Mouse (Mus musculus): ENCODE data around the gene Wdr27. TPM values are rescaled to one million over a fixed set of nuclear protein-coding genes. Genes with fewer than 3 reads are reported as not detected.

The Wdr27 gene
- polyA plus RNA-seq, 1 experiment from 2014 or later: 1.3 TPM

GRCm38 (mm10) chr17:14815304-14815703 is 127.7 kb downstream of the Wdr27 start:
- Histone ChIP-seq H3K4me3 (replicated peaks) (no peak overlapping the region), H3K4me2 (no peak overlapping the region), H3K27me3 (no peaks in the 10 kb centered on the region), H3K9me3 (replicated peaks) (no peaks in the 10 kb centered on the region), H3K4me1 (replicated peaks) (no peaks in the 10 kb centered on the region), H3K9ac (no peak overlapping the region), H3K27ac (no peak overlapping the region), H3K36me3 (no peaks in the 10 kb centered on the region)
- ATAC-seq (ENCODE audit: low read depth) (no peak), DNase-seq (no peak)
- WGBS (ENCODE audit: insufficient replicate concordance): 39% methylated on average over 5 of the region's 5 CpGs

- Histone ChIP-seq H3K36me3 (no peaks in the 10 kb centered on the region), H3K27me3 (no peaks in the 10 kb centered on the region), H3K4me2 (no peak overlapping the region), H3K27ac (no peak overlapping the region), H3K4me3 (replicated peaks) (no peak overlapping the region), H3K9me3 (replicated peaks) (no peaks in the 10 kb centered on the region), H3K4me1 (replicated peaks) (no peaks in the 10 kb centered on the region), H3K9ac (no peak overlapping the region)
- no peak for DNase-seq
- no peak for ATAC-seq (ENCODE audit: low read depth)
- WGBS (ENCODE audit: insufficient replicate concordance): 69% methylated on average over 6 of the region's 6 CpGs
These were observed 130.3 kb downstream of the Wdr27 start for GRCm38 (mm10) chr17:14812631-14813030.

GRCm38 (mm10) chr17:14812033-14812432 is 130.9 kb downstream of the Wdr27 start:
- no peak for DNase-seq
- H3K27me3 ChIP-seq: no peaks in the 10 kb centered on the region

GRCm38 (mm10) chr17:14806808-14807207 is 136.2 kb downstream of the Wdr27 start:
- H3K4me1 ChIP-seq (replicated peaks): no peaks in the 10 kb centered on the region
- H3K27ac ChIP-seq: no peak overlapping the region
- no peaks in the 10 kb centered on the region for H3K27me3 ChIP-seq
- no peak overlapping the region for H3K4me2 ChIP-seq
- ATAC-seq (ENCODE audit: low read depth): no peak
- DNase-seq: no peak
- no peak overlapping the region for H3K9ac ChIP-seq
- no peaks in the 10 kb centered on the region for H3K9me3 ChIP-seq (replicated peaks)
- H3K4me3 ChIP-seq (replicated peaks): no peak overlapping the region
- H3K36me3 ChIP-seq: no peaks in the 10 kb centered on the region
- WGBS (ENCODE audit: insufficient replicate concordance): 71% methylated on average over 7 of the region's 7 CpGs

More at GRCm38 (mm10) chr17:14812033-14812432, 130.9 kb downstream of the Wdr27 start:
- Histone ChIP-seq H3K36me3 (no peaks in the 10 kb centered on the region), H3K4me1 (replicated peaks) (no peaks in the 10 kb centered on the region), H3K27ac (no peak overlapping the region), H3K9me3 (replicated peaks) (no peaks in the 10 kb centered on the region), H3K4me3 (replicated peaks) (no peak overlapping the region), H3K9ac (no peak overlapping the region), H3K4me2 (no peak overlapping the region)
- 73% methylated on average over 8 of the region's 8 CpGs for WGBS (ENCODE audit: insufficient replicate concordance)
- ATAC-seq (ENCODE audit: low read depth): no peak

GRCm38 (mm10) chr17:14799243-14799642 is 143.7 kb downstream of the Wdr27 start:
- H3K27me3 ChIP-seq: no peaks in the 10 kb centered on the region

GRCm38 (mm10) chr17:14795074-14795473 is 147.9 kb downstream of the Wdr27 start:
- Histone ChIP-seq H3K36me3 (no peaks in the 10 kb centered on the region), H3K4me1 (replicated peaks) (no peaks in the 10 kb centered on the region), H3K4me2 (no peak overlapping the region), H3K9me3 (replicated peaks) (no peaks in the 10 kb centered on the region), H3K27me3 (no peaks in the 10 kb centered on the region), H3K27ac (no peak overlapping the region), H3K4me3 (replicated peaks) (no peak overlapping the region), H3K9ac (no peak overlapping the region)
- ATAC-seq (ENCODE audit: low read depth): no peak
- no peak for DNase-seq
- 75% methylated on average over 4 of the region's 4 CpGs for WGBS (ENCODE audit: insufficient replicate concordance)

More at GRCm38 (mm10) chr17:14799243-14799642, 143.7 kb downstream of the Wdr27 start:
- Histone ChIP-seq H3K9me3 (replicated peaks) (no peaks in the 10 kb centered on the region), H3K27ac (no peak overlapping the region), H3K36me3 (no peaks in the 10 kb centered on the region), H3K9ac (no peak overlapping the region), H3K4me3 (replicated peaks) (no peak overlapping the region), H3K4me2 (no peak overlapping the region), H3K4me1 (replicated peaks) (no peaks in the 10 kb centered on the region)
- DNase-seq (no peak), ATAC-seq (ENCODE audit: low read depth) (no peak)
- WGBS (ENCODE audit: insufficient replicate concordance): 61% methylated on average over 4 of the region's 4 CpGs

GRCm38 (mm10) chr17:14779356-14779755 is 163.6 kb downstream of the Wdr27 start:
- Histone ChIP-seq H3K4me3 (replicated peaks) (no peak overlapping the region), H3K9me3 (replicated peaks) (no peaks in the 10 kb centered on the region), H3K4me1 (replicated peaks) (no peaks in the 10 kb centered on the region), H3K9ac (no peak overlapping the region), H3K36me3 (no peaks in the 10 kb centered on the region), H3K27ac (no peak overlapping the region), H3K4me2 (no peak overlapping the region), H3K27me3 (no peaks in the 10 kb centered on the region)
- 70% methylated on average over 5 of the region's 5 CpGs for WGBS (ENCODE audit: insufficient replicate concordance)
- DNase-seq (no peak), ATAC-seq (ENCODE audit: low read depth) (no peak)

- 47% methylated on average over 4 of the region's 4 CpGs for WGBS (ENCODE audit: insufficient replicate concordance)
- no peak overlapping the region for H3K9ac ChIP-seq
- ATAC-seq (ENCODE audit: low read depth): no peak
These were observed 171.6 kb downstream of the Wdr27 start for GRCm38 (mm10) chr17:14771339-14771738.

GRCm38 (mm10) chr17:14770377-14770776 is 172.6 kb downstream of the Wdr27 start:
- H3K4me2 ChIP-seq: no peak overlapping the region
- H3K9me3 ChIP-seq (replicated peaks): no peaks in the 10 kb centered on the region
- no peak for ATAC-seq (ENCODE audit: low read depth)
- no peaks in the 10 kb centered on the region for H3K36me3 ChIP-seq
- H3K27ac ChIP-seq: no peak overlapping the region
- no peaks in the 10 kb centered on the region for H3K27me3 ChIP-seq
- DNase-seq: no peak
- H3K9ac ChIP-seq: no peak overlapping the region
- no peak overlapping the region for H3K4me3 ChIP-seq (replicated peaks)
- WGBS (ENCODE audit: insufficient replicate concordance): 44% methylated on average over 5 of the region's 5 CpGs
- H3K4me1 ChIP-seq (replicated peaks): no peaks in the 10 kb centered on the region

More at GRCm38 (mm10) chr17:14771339-14771738, 171.6 kb downstream of the Wdr27 start:
- Histone ChIP-seq H3K27me3 (no peaks in the 10 kb centered on the region), H3K4me2 (no peak overlapping the region), H3K9me3 (replicated peaks) (no peaks in the 10 kb centered on the region), H3K36me3 (no peaks in the 10 kb centered on the region), H3K4me1 (replicated peaks) (no peaks in the 10 kb centered on the region), H3K4me3 (replicated peaks) (no peak overlapping the region), H3K27ac (no peak overlapping the region)
- no peak for DNase-seq

Other genes starting within 250 kb of the Wdr27 start
- gene Thbs2, start 248.9 kb downstream of the Wdr27 start, polyA plus RNA-seq (2015; fragmentation: Nextera tagmentation; extraction: Ambion mirVana): 1.0 and 1.1 TPM in 2 replicates
- gene 1600012H06Rik, start within 50 bp of the Wdr27 start, polyA plus RNA-seq (2015; fragmentation: Nextera tagmentation; extraction: Ambion mirVana): 11.2 and 14.4 TPM in 2 replicates
- gene Phf10, start 18.1 kb upstream of the Wdr27 start, polyA plus RNA-seq (2015; fragmentation: Nextera tagmentation; extraction: Ambion mirVana): 95.9 and 100 TPM in 2 replicates
- 5.3 and 5.9 TPM in 2 replicates for gene 9030025P20Rik, start 35.3 kb upstream of the Wdr27 start, polyA plus RNA-seq (2015; fragmentation: Nextera tagmentation; extraction: Ambion mirVana)
- gene Gm3417, start 35.6 kb upstream of the Wdr27 start, polyA plus RNA-seq (2015; fragmentation: Nextera tagmentation; extraction: Ambion mirVana): 1.2 and 1.7 TPM in 2 replicates
- gene Gm3435, start 67.0 kb upstream of the Wdr27 start, polyA plus RNA-seq (2015; fragmentation: Nextera tagmentation; extraction: Ambion mirVana): 3.8 and 4.8 TPM in 2 replicates
- 28.6 and 31.5 TPM in 2 replicates for gene Ermard, start 98.0 kb upstream of the Wdr27 start, polyA plus RNA-seq (2015; fragmentation: Nextera tagmentation; extraction: Ambion mirVana)
- gene Tcte3, start 98.3 kb upstream of the Wdr27 start, polyA plus RNA-seq (2015; fragmentation: Nextera tagmentation; extraction: Ambion mirVana): 2.1 and 3.1 TPM in 2 replicates
- 3.9 and 4.9 TPM in 2 replicates for gene Gm3448, start 98.4 kb upstream of the Wdr27 start, polyA plus RNA-seq (2015; fragmentation: Nextera tagmentation; extraction: Ambion mirVana)

Data from liver, embryonic 13.5 days (tissue).